Mouse (Mus musculus) neural tube, embryonic 13.5 days (tissue): ENCODE data around the gene B4galt1. TPM values are rescaled to one million over a fixed set of nuclear protein-coding genes. Genes with fewer than 3 reads are reported as not detected.

Experiments used
- ATAC-seq: fragments of 200-750 bp; cut with Nextera tagmentation; 2 replicates; pipeline ENCODE4 v1.8.0; 2017; ENCODE audit warnings: low read depth, mild to moderate bottlenecking, moderate TSS enrichment, moderate library complexity
- H3K27ac ChIP-seq: fragments of 300-500 bp; sonication (generic); replicated peaks from 2 replicates; pipeline ENCODE4 v1.5.1; 2015; ENCODE audit warnings: moderate library complexity, mild to moderate bottlenecking, inconsistent platforms
- H3K27me3 ChIP-seq: fragments of 300-500 bp; sonication (generic); 2 replicates; pipeline ENCODE4 v1.6.1; 2015; ENCODE audit warnings: mild to moderate bottlenecking, inconsistent platforms
- H3K36me3 ChIP-seq: fragments of 300-500 bp; sonication (generic); 2 replicates; pipeline ENCODE4 v1.6.1; 2015; ENCODE audit warnings: mild to moderate bottlenecking, inconsistent platforms
- H3K4me1 ChIP-seq: fragments of 300-500 bp; sonication (generic); replicated peaks from 2 replicates; pipeline ENCODE4 v1.6.1; 2015; ENCODE audit warnings: inconsistent platforms
- H3K4me2 ChIP-seq: fragments of 300-500 bp; sonication (generic); 2 replicates; pipeline ENCODE4 v1.6.1; 2015; ENCODE audit warnings: inconsistent platforms, mild to moderate bottlenecking, moderate library complexity
- H3K4me3 ChIP-seq: fragments of 300-500 bp; sonication (generic); 2 replicates; pipeline ENCODE4 v1.5.1; 2015; ENCODE audit warnings: mild to moderate bottlenecking, inconsistent platforms
- H3K9ac ChIP-seq: fragments of 300-500 bp; sonication (generic); 2 replicates; pipeline ENCODE4 v1.6.1; 2015; ENCODE audit warnings: moderate library complexity, mild to moderate bottlenecking, inconsistent platforms
- H3K9me3 ChIP-seq: fragments of 300-500 bp; sonication (generic); 2 replicates; pipeline ENCODE4 v1.6.1; 2016; ENCODE audit warnings: inconsistent platforms
- WGBS: fragments of 180-500 bp; shearing (Covaris S2); methylation state at CpG from one replicate; pipeline ENCODE4 v1.1.7; 2015; 5-methylcytosine and 5-hydroxymethylcytosine counted together
- polyA plus RNA-seq: library from polyadenylated mRNA; unstranded; fragments of >200 nt; fragmentation: Nextera tagmentation; extraction: Ambion mirVana; gene quantifications from 2 replicates; pipeline ENCODE4 v1.2.1, GENCODE M21; 2015

The B4galt1 gene
- polyA plus RNA-seq, 1 experiment from 2014 or later, result 10.2 TPM

- H3K27me3 ChIP-seq, result no peaks in the 10 kb centered on the region
- H3K4me2 ChIP-seq, result no peak overlapping the region
- no peak overlapping the region for H3K4me3 ChIP-seq
- H3K9me3 ChIP-seq, result no peaks in the 10 kb centered on the region
- no peaks in the 10 kb centered on the region for H3K36me3 ChIP-seq
- no peak for ATAC-seq
- 89% methylated on average over 12 of the region's 12 CpGs for WGBS
- H3K27ac ChIP-seq, result no peak overlapping the region
- no peaks in the 10 kb centered on the region for H3K4me1 ChIP-seq
- no peak overlapping the region for H3K9ac ChIP-seq
These were observed 30.7 kb upstream of the B4galt1 start for GRCm38 (mm10) chr4:40884282-40885165.

DNA sequence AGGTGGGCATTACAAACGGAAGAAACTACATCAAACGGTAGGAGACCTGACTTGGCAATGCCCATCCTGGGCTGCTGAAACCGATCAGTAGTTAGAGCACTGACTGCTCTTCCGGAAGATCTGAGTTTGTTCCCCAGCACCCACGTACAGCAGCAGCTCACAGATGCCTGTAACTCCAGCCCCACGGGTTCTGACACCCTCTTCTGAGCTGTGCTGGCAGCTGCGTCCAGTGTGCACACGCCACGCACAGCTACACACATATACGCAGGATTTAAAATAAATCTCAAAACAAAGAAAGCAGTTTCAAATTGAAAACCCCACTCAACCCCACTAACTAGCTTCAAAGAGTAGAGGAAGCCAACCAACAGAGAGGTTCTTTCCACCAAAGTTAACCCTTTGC is 29.4 kb upstream of the B4galt1 start:
- H3K4me3 ChIP-seq, result no peak overlapping the region
- H3K4me1 ChIP-seq, result no peaks in the 10 kb centered on the region
- H3K9ac ChIP-seq, result no peak overlapping the region
- H3K9me3 ChIP-seq, result no peaks in the 10 kb centered on the region
- WGBS, result 89% methylated on average over 10 of the region's 10 CpGs
- H3K27me3 ChIP-seq, result no peaks in the 10 kb centered on the region
- no peak for ATAC-seq
- H3K4me2 ChIP-seq, result no peak overlapping the region
- H3K27ac ChIP-seq, result no peak overlapping the region
- no peaks in the 10 kb centered on the region for H3K36me3 ChIP-seq

GRCm38 (mm10) chr4:40877528-40877927 is 23.7 kb upstream of the B4galt1 start:
- Histone ChIP-seq H3K27me3 (no peaks in the 10 kb centered on the region), H3K4me2 (0 out of 2 replicates have a peak overlapping the region, but pooled peaks have one; percentile 22), H3K4me1 (peaks cover 22% of the 10 kb centered on the region), H3K36me3 (no peaks in the 10 kb centered on the region), H3K27ac (peak overlapping the region; percentile 65), H3K4me3 (no peak overlapping the region), H3K9me3 (no peaks in the 10 kb centered on the region), H3K9ac (no peak overlapping the region)
- WGBS, result 88% methylated on average over 5 of the region's 5 CpGs
- no peak for ATAC-seq

DNA sequence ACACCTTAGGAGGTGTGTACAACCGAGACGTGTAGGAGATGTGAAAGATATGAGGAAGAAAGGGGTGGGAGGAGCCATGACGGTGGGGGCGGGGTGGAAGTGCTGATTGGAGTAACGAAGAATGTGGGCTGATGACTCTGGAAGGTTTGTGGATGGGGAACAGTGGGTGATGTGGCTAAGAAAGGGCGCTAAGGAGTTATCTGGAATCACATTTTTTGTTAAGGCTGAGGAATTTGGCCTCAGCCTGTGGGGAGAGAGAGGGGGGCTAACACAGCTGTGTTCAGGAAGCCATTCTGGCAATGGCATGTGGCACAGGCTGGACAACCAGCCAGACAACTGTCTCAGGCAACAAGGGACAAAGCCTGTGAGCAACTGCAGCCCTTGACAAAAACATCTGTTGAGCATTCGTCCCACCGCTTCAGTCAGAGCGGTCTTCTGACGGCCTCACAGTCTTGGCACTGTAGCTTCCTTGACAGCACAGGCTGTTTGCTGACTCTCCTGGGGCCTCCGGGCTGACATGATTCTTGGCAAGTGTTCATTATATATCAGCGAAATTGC is 23.1 kb upstream of the B4galt1 start:
- Histone ChIP-seq H3K9me3 (no peaks in the 10 kb centered on the region), H3K4me2 (0 out of 2 replicates have a peak overlapping the region, but pooled peaks have one; percentile 22), H3K36me3 (no peaks in the 10 kb centered on the region), H3K9ac (no peak overlapping the region), H3K27me3 (no peaks in the 10 kb centered on the region), H3K27ac (peak overlapping the region; percentile 65), H3K4me3 (no peak overlapping the region), H3K4me1 (peaks cover 22% of the 10 kb centered on the region)
- ATAC-seq, result peak; percentile 70; the same call in 1 of the 2 replicates
- WGBS, result 42% methylated on average over 12 of the region's 12 CpGs

GRCm38 (mm10) chr4:40875842-40876241 is 22.0 kb upstream of the B4galt1 start:
- no peak overlapping the region for H3K4me3 ChIP-seq
- H3K27ac ChIP-seq, result no peak overlapping the region
- no peaks in the 10 kb centered on the region for H3K9me3 ChIP-seq
- H3K36me3 ChIP-seq, result no peaks in the 10 kb centered on the region
- ATAC-seq, result no peak
- H3K27me3 ChIP-seq, result no peaks in the 10 kb centered on the region
- peaks cover 22% of the 10 kb centered on the region for H3K4me1 ChIP-seq
- 88% methylated on average over 20 of the region's 20 CpGs for WGBS
- H3K9ac ChIP-seq, result no peak overlapping the region
- no peak overlapping the region for H3K4me2 ChIP-seq

DNA sequence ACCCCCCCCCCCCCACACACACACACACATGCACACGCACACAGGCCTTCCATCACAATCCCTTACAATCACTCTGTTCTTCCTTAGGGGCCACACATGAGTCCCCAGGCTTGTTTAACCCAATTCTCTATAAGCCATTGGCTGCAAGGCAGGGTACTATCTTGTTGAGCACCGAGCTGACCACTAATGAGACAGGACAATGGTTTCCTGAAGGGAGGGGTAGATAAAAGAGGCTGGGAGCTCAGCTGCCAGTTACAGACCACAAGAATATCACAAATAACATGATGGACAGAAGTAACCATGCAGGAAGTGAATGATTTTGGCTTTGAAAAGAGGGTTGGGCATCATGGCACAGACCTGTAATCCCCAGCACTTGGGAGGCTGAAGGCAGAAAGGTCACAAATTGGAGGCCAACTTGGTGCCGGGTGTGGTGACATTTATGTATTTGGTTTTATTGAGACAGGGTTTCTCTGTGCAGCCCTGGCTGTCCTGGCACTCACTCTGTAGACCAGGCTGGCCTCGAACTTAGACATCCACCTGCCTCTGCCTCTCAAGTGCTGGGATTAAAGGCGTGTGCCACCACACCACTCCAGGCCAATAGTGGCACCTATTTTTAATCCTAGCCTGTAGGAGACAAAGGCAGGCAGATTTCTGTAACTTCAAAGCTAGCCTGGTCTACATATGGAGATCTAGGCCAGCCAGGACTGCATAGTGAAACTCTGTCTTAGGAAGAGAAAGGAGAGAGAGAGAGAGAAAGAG is 21.2 kb upstream of the B4galt1 start:
- ATAC-seq, result no peak
- H3K27ac ChIP-seq, result no peak overlapping the region
- H3K4me1 ChIP-seq, result peaks cover 22% of the 10 kb centered on the region
- H3K9ac ChIP-seq, result no peak overlapping the region
- no peaks in the 10 kb centered on the region for H3K9me3 ChIP-seq
- WGBS, result 81% methylated on average over 5 of the region's 5 CpGs
- H3K4me2 ChIP-seq, result no peak overlapping the region
- H3K4me3 ChIP-seq, result no peak overlapping the region
- H3K27me3 ChIP-seq, result no peaks in the 10 kb centered on the region
- no peaks in the 10 kb centered on the region for H3K36me3 ChIP-seq

GRCm38 (mm10) chr4:40874151-40874600 is 20.4 kb upstream of the B4galt1 start:
- WGBS, result 32% methylated on average over 6 of the region's 6 CpGs
- 0 out of 2 replicates have a peak, but pooled peaks have one; percentile 33 for ATAC-seq
- no peaks in the 10 kb centered on the region for H3K27me3 ChIP-seq
- peaks cover 22% of the 10 kb centered on the region for H3K4me1 ChIP-seq
- 0 out of 2 replicates have a peak overlapping the region, but pooled peaks have one; percentile 32 for H3K9ac ChIP-seq
- no peaks in the 10 kb centered on the region for H3K9me3 ChIP-seq
- H3K4me3 ChIP-seq, result no peak overlapping the region
- no peak overlapping the region for H3K4me2 ChIP-seq
- H3K36me3 ChIP-seq, result no peaks in the 10 kb centered on the region
- peak overlapping the region; percentile 35; the same call in 1 of the 2 replicates for H3K27ac ChIP-seq

- H3K4me2 ChIP-seq, result no peak overlapping the region
- no peak overlapping the region for H3K9ac ChIP-seq
- WGBS, result 77% methylated on average over 2 of the region's 2 CpGs
- H3K4me1 ChIP-seq, result peaks cover 22% of the 10 kb centered on the region
- H3K36me3 ChIP-seq, result no peaks in the 10 kb centered on the region
- H3K9me3 ChIP-seq, result no peaks in the 10 kb centered on the region
- no peaks in the 10 kb centered on the region for H3K27me3 ChIP-seq
- H3K27ac ChIP-seq, result no peak overlapping the region
- no peak for ATAC-seq
- H3K4me3 ChIP-seq, result no peak overlapping the region
These were observed 19.5 kb upstream of the B4galt1 start for GRCm38 (mm10) chr4:40873320-40873719.

- Histone ChIP-seq H3K27ac (no peak overlapping the region), H3K9ac (no peak overlapping the region), H3K9me3 (no peaks in the 10 kb centered on the region), H3K36me3 (no peaks in the 10 kb centered on the region), H3K4me3 (no peak overlapping the region), H3K27me3 (no peaks in the 10 kb centered on the region), H3K4me2 (no peak overlapping the region), H3K4me1 (peaks cover 14% of the 10 kb centered on the region)
- 92% methylated on average over 3 of the region's 3 CpGs for WGBS
- no peak for ATAC-seq
These were observed 18.3 kb upstream of the B4galt1 start for GRCm38 (mm10) chr4:40872129-40872528.

- Histone ChIP-seq H3K9me3 (no peaks in the 10 kb centered on the region), H3K4me2 (no peak overlapping the region), H3K27ac (no peak overlapping the region), H3K36me3 (no peaks in the 10 kb centered on the region), H3K9ac (no peak overlapping the region), H3K27me3 (no peaks in the 10 kb centered on the region), H3K4me3 (no peak overlapping the region), H3K4me1 (peaks cover 7% of the 10 kb centered on the region; the same call in 1 of the 2 replicates)
- WGBS, result 83% methylated on average over 4 of the region's 4 CpGs
- no peak for ATAC-seq
These were observed 16.4 kb upstream of the B4galt1 start for GRCm38 (mm10) chr4:40870206-40870605.

- H3K4me2 ChIP-seq, result no peak overlapping the region
- no peak overlapping the region for H3K4me3 ChIP-seq
- no peaks in the 10 kb centered on the region for H3K4me1 ChIP-seq
- ATAC-seq, result no peak
- no peaks in the 10 kb centered on the region for H3K27me3 ChIP-seq
- no peak overlapping the region for H3K9ac ChIP-seq
- H3K27ac ChIP-seq, result no peak overlapping the region
- WGBS, result 70% methylated on average over 13 of the region's 13 CpGs
- no peaks in the 10 kb centered on the region for H3K36me3 ChIP-seq
- H3K9me3 ChIP-seq, result no peaks in the 10 kb centered on the region
These were observed 14.9 kb upstream of the B4galt1 start for GRCm38 (mm10) chr4:40868554-40869232.
